Mouse (Mus musculus) neural tube, embryonic 15.5 days (tissue): ENCODE results near the gene Tnfsf12. TPM values are rescaled to one million over a fixed set of nuclear protein-coding genes. Genes with fewer than 3 reads are reported as not detected.
A peak's percentile ranks its signal among the peaks of the same experiment; 100 is the strongest.

Experiments used
- ATAC-seq: fragments of 200-750 bp; cut with Nextera tagmentation; 2 replicates; pipeline ENCODE4 v1.8.0; 2017; ENCODE audit warnings: mild to moderate bottlenecking, moderate TSS enrichment, moderate library complexity; ENCODE audit not compliant: low FRiP score
- H3K27ac ChIP-seq: fragments of 300-500 bp; sonication (generic); replicated peaks from 2 replicates; pipeline ENCODE4 v1.5.1; 2015; ENCODE audit warnings: mild to moderate bottlenecking, inconsistent platforms
- H3K27me3 ChIP-seq: fragments of 300-500 bp; sonication (generic); replicated peaks from 2 replicates; pipeline ENCODE4 v1.6.1; 2015; ENCODE audit warnings: inconsistent platforms
- H3K36me3 ChIP-seq: fragments of 300-500 bp; sonication (generic); 2 replicates; pipeline ENCODE4 v1.6.1; 2015; ENCODE audit warnings: inconsistent platforms
- H3K4me1 ChIP-seq: fragments of 300-500 bp; sonication (generic); 2 replicates; pipeline ENCODE4 v1.6.1; 2015; ENCODE audit warnings: inconsistent platforms
- H3K4me2 ChIP-seq: fragments of 300-500 bp; sonication (generic); 2 replicates; pipeline ENCODE4 v1.6.1; 2015; ENCODE audit warnings: inconsistent platforms, mild to moderate bottlenecking, moderate library complexity
- H3K4me3 ChIP-seq: fragments of 300-500 bp; sonication (generic); replicated peaks from 2 replicates; pipeline ENCODE4 v1.5.1; 2015; ENCODE audit warnings: mild to moderate bottlenecking, inconsistent platforms
- H3K9ac ChIP-seq: fragments of 300-500 bp; sonication (generic); replicated peaks from 2 replicates; pipeline ENCODE4 v1.6.1; 2015; ENCODE audit warnings: mild to moderate bottlenecking, inconsistent platforms
- H3K9me3 ChIP-seq: fragments of 300-500 bp; sonication (generic); replicated peaks from 2 replicates; pipeline ENCODE4 v1.6.1; 2016; ENCODE audit warnings: inconsistent platforms
- WGBS: fragments of 180-500 bp; shearing (Covaris S2); methylation state at CpG from one replicate; pipeline ENCODE4 v1.1.7; 2015; ENCODE audit warnings: mixed read lengths; 5-methylcytosine and 5-hydroxymethylcytosine counted together
- microRNA counts: library from miRNA; unstranded; fragments of <30 nt; microRNA quantifications from one replicate; lab custom pipeline; 2016
- microRNA-seq: library from miRNA; unstranded; fragments of <30 nt; microRNA quantifications from one replicate; pipeline ENCODE4, GENCODE M21; 2017
- polyA plus RNA-seq: library from polyadenylated mRNA; unstranded; fragments of >200 nt; fragmentation: Nextera tagmentation; extraction: Ambion mirVana; gene quantifications from 2 replicates; pipeline ENCODE4 v1.2.1, GENCODE M21; 2015

The Tnfsf12 gene
- polyA plus RNA-seq, 1 experiment from 2014 or later, result 4.1 TPM

DNA sequence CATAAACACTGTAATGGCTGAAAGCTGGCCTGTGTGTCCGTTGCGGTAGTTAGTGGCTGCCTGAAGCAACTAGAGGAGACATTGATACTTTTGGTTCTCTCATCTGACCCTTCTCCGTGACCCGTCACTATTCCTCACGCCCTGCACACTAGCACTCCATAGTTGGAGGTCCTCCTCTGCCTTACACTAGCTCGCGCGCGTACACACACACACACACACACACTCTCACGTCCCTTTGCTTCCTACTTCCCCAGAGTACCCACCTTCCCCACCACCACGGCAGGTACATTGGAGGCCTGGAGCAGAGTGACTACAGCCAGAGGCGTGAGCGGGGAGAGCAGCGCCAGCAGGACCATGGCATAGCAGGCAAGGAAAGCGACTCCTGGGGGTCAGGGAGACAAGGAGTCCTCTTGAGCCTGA is 38.2 kb downstream of the Tnfsf12 start:
- H3K36me3 ChIP-seq, result peaks cover 52% of the 10 kb centered on the region
- H3K9ac ChIP-seq, result no peak overlapping the region
- no peak overlapping the region for H3K27ac ChIP-seq
- ATAC-seq, result no peak
- no peaks in the 10 kb centered on the region for H3K9me3 ChIP-seq
- H3K4me1 ChIP-seq, result peaks cover 35% of the 10 kb centered on the region
- H3K27me3 ChIP-seq, result no peaks in the 10 kb centered on the region
- 87% methylated on average over 15 of the region's 15 CpGs for WGBS
- no peak overlapping the region for H3K4me2 ChIP-seq
- no peak overlapping the region for H3K4me3 ChIP-seq

DNA sequence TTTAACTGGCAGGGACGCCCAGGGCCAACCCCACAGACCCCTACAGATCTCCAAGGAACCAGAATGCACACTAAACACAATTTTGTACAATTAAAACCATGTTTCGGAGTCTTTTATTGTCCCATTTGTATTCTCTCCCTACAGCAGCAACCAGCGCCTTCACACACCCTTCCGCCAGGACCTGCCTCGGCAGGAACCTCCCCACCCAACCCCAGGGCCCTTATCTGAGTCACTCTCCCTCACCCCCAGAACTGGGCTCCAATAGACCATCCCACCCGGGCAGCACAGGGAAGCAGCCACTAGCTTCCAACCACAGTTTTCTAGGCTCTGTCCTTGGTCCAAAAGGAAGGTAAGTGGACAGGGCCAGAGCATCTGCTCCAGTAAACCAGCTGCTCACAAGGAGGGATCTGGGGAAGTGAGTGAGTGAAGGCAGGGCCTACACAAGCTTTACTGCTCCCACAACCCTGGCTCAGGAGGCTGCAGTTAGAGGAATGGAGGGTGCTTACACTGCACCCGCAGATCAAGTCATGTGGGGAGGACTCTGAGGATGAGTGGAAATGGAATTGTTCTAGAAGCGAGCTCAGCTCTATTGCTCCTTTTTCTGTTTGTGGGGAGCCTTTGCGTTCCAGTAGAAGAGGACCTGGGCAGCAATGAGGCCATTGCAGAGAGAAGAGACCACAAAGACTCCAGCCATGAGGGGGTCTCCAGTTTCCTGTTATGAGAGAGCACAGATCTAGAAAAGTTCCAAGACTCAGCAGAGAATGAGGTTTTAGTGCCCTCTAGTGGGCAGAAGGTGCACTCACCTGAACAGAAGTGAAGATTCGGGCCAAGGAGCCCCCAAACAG is 38.8 kb downstream of the Tnfsf12 start:
- Histone ChIP-seq H3K27ac (no peak overlapping the region), H3K9me3 (no peaks in the 10 kb centered on the region), H3K4me1 (peaks cover 34% of the 10 kb centered on the region), H3K27me3 (no peaks in the 10 kb centered on the region), H3K4me3 (no peak overlapping the region), H3K9ac (no peak overlapping the region), H3K36me3 (peaks cover 59% of the 10 kb centered on the region), H3K4me2 (no peak overlapping the region)
- 81% methylated on average over 10 of the region's 10 CpGs for WGBS
- ATAC-seq, result no peak

DNA sequence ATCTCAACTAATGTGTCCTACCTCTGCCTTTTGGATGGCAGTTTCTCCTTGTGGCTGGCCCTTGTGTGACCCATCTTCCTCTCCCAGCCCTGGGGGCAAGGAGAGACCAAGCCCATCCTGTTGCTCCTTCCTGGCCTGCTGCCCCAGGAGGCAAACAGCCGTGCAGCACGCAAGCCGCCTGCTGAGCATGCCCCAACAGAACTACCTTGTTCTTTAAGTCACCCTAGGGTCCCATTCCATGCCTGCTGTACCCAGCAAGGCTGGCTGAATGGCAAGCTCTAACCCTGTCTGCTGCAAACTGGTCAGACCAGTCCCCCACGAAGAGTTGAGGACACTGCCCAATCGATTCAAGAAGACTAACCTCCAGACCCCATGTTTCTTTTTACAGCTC is 39.6 kb downstream of the Tnfsf12 start:
- WGBS, result 71% methylated on average over 5 of the region's 5 CpGs
- ATAC-seq, result no peak
- Histone ChIP-seq H3K27me3 (no peaks in the 10 kb centered on the region), H3K36me3 (peaks cover 67% of the 10 kb centered on the region), H3K9me3 (no peaks in the 10 kb centered on the region), H3K9ac (no peak overlapping the region), H3K4me3 (no peak overlapping the region), H3K4me1 (peaks cover 26% of the 10 kb centered on the region), H3K4me2 (0 out of 2 replicates have a peak overlapping the region, but pooled peaks have one; percentile 15), H3K27ac (no peak overlapping the region)

DNA sequence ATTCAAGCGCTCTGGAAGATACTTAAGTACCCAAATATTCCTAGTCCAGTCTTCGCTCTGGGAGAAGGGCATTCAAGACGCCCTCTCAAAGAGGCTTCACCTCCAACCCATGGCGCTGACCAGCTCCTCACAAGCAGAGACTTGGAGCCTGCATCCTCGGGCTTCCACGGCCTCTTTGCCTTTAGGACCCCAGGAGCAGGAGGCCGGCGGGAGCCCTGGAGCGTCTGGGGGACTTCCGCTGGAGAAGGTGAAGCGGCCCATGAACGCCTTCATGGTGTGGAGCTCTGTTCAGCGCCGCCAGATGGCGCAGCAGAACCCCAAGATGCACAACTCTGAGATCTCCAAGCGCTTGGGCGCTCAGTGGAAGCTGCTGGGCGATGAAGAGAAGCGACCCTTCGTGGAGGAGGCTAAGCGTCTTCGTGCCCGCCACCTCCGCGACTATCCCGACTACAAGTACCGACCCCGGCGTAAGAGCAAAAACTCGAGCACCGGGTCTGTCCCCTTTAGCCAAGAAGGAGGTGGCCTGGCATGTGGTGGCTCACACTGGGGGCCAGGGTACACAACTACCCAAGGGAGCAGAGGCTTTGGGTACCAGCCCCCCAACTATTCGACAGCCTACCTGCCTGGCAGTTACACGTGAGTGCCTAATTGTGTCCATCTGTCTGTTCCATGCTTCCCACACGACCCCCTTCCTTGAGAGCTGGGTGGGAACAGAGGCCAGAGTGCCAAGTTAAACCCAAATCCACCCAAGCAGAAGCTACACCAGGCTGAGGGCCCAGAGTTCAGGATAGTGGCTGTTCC is 40.2 kb downstream of the Tnfsf12 start, which contains the start of gene Sox15:
TSS of gene Sox15 (plus strand) at position 51 of the 801 bp plus-strand sequence.
- Histone ChIP-seq H3K9ac (no peak within 1 kb of the TSS; the same call in 1 of the 2 replicates), H3K4me2 (peak within 1 kb of the TSS; percentile 15; the same call in 1 of the 2 replicates), H3K27me3 (no peaks in the 10 kb centered on the region), H3K4me1 (peaks cover 21% of the 10 kb centered on the region), H3K36me3 (peaks cover 73% of the 10 kb centered on the region), H3K9me3 (no peaks in the 10 kb centered on the region), H3K4me3 (0 out of 2 replicates have a peak within 1 kb of the TSS, but pooled peaks have one; percentile 2), H3K27ac (peak within 1 kb of the TSS; percentile 48; the same call in 1 of the 2 replicates)
- 22% methylated on average over 34 of the region's 34 CpGs for WGBS
- peak; percentile 63 for ATAC-seq

DNA sequence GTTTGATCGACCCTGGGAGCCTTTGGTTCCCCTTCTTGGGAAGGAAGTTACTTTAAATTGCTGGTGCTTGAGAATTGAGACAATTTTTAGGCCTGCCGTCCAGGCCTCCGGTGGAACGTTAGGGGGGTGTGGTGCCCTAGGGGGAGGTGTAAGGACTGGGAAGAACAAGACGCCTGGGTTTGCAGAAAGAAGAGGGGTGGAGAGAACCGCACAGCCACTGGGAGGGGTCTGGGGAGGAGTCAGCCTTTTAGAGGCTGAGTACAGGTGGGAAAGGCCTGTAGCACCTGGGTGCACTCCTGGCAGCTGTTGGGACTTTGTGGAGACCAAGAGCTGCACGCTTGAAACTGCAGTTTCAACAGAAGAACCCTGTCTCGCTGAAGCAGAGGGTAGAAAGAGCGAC is 40.9 kb downstream of the Tnfsf12 start:
- 0 out of 2 replicates have a peak overlapping the region, but pooled peaks have one; percentile 4 for H3K27ac ChIP-seq
- H3K9ac ChIP-seq, result no peak overlapping the region
- H3K4me1 ChIP-seq, result peaks cover 18% of the 10 kb centered on the region
- no peaks in the 10 kb centered on the region for H3K27me3 ChIP-seq
- no peak overlapping the region for H3K4me2 ChIP-seq
- 51% methylated on average over 9 of the region's 9 CpGs for WGBS
- no peak for ATAC-seq
- no peaks in the 10 kb centered on the region for H3K9me3 ChIP-seq
- H3K4me3 ChIP-seq, result no peak overlapping the region
- peaks cover 80% of the 10 kb centered on the region for H3K36me3 ChIP-seq

DNA sequence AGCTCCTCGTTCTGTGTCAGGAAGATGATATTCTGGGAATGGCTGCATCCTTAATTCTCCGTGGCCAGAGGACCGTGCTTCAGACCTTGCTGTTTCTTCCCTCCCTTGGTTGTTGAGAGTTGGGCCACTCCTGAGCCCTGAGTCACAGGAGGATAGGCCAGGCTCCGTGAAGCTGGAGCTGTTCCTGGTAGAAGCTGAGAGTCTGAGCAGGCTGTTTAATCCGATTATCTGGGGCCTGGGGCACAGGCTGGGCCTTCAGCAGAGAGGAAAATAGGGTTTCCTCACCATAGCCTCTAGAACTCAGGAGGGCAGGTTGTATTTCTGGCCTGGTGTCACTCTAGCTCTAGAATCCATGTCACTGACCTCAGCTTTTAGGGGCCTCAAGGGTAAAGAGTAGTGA is 42.2 kb downstream of the Tnfsf12 start:
- Histone ChIP-seq H3K9ac (no peak overlapping the region), H3K4me1 (peaks cover 18% of the 10 kb centered on the region), H3K9me3 (no peaks in the 10 kb centered on the region), H3K27me3 (no peaks in the 10 kb centered on the region), H3K27ac (no peak overlapping the region), H3K36me3 (peaks cover 81% of the 10 kb centered on the region), H3K4me2 (no peak overlapping the region), H3K4me3 (no peak overlapping the region)
- 70% methylated on average over 5 of the region's 5 CpGs for WGBS
- no peak for ATAC-seq

DNA sequence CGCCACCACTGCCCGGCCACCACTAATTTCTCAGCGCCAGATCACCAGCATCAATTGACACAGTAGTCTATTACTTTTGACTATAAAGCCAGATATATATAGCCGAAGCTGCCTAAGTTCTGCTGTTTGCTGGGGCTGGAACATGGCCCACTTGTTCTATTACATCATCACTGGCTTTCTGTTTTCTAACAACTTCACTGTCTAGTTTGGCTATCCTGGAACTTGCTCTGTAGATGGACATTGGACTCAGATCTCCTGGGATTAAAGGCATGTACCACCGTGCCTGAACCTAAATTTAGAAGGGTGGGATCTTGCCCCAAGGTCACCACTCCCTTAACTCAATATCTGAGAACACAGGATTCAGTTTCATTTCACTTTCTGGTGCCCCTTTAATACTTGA is 49.8 kb downstream of the Tnfsf12 start:
- H3K27ac ChIP-seq, result no peak overlapping the region
- no peaks in the 10 kb centered on the region for H3K27me3 ChIP-seq
- no peak overlapping the region for H3K9ac ChIP-seq
- no peaks in the 10 kb centered on the region for H3K9me3 ChIP-seq
- no peaks in the 10 kb centered on the region for H3K4me1 ChIP-seq
- H3K4me3 ChIP-seq, result no peak overlapping the region
- H3K36me3 ChIP-seq, result peaks cover 95% of the 10 kb centered on the region
- WGBS, result 94% methylated on average over 5 of the region's 5 CpGs
- no peak for ATAC-seq
- H3K4me2 ChIP-seq, result no peak overlapping the region

MicroRNA genes within 50 kb of the gene (microRNA counts, 519-probe panel; counts per million panel counts)
- not detected for microRNA mmu-miR-1934 (lab: Ali Mortazavi, UCI)

Small RNAs within 50 kb of the gene (microRNA-seq; reads per million reads assigned to microRNA genes)
- gene Mir1934, result 1.6 reads per million

Other genes starting within 250 kb of the Tnfsf12 start
- gene Dnah2, start 146.7 kb downstream of the Tnfsf12 start, polyA plus RNA-seq, result 3.1 and 3.5 TPM in 2 replicates
- 113 and 126 TPM in 2 replicates for gene Efnb3, start 135.6 kb downstream of the Tnfsf12 start, polyA plus RNA-seq
- 18.1 and 18.8 TPM in 2 replicates for gene Wrap53, start 115.6 kb downstream of the Tnfsf12 start, polyA plus RNA-seq
- gene Trp53, start 115.5 kb downstream of the Tnfsf12 start, polyA plus RNA-seq, result 51.8 and 85.1 TPM in 2 replicates
- 76.7 and 77.0 TPM in 2 replicates for gene Atp1b2, start 89.9 kb downstream of the Tnfsf12 start, polyA plus RNA-seq
- gene Shbg, start 77.9 kb downstream of the Tnfsf12 start, polyA plus RNA-seq, result not detected in 2 replicates
- 22.0 and 24.7 TPM in 2 replicates for gene Sat2, start 73.8 kb downstream of the Tnfsf12 start, polyA plus RNA-seq
- 32.5 and 38.7 TPM in 2 replicates for gene Fxr2, start 62.9 kb downstream of the Tnfsf12 start, polyA plus RNA-seq
- gene Sox15, start 40.5 kb downstream of the Tnfsf12 start, polyA plus RNA-seq, result not detected in 2 replicates
- 95.1 and 101 TPM in 2 replicates for gene Mpdu1, start 33.2 kb downstream of the Tnfsf12 start, polyA plus RNA-seq
- 9.0 and 13.0 TPM in 2 replicates for gene Cd68, start 29.7 kb downstream of the Tnfsf12 start, polyA plus RNA-seq
- 437 and 477 TPM in 2 replicates for gene Eif4a1, start 23.4 kb downstream of the Tnfsf12 start, polyA plus RNA-seq
- 90.8 and 109 TPM in 2 replicates for gene Senp3, start 13.8 kb downstream of the Tnfsf12 start, polyA plus RNA-seq
- gene Tnfsf13, start 10.1 kb downstream of the Tnfsf12 start, polyA plus RNA-seq, result 0.19 and 0.43 TPM in 2 replicates
- 1.8 and 2.3 TPM in 2 replicates for gene Tnfsfm13, start 249 bp upstream of the Tnfsf12 start, polyA plus RNA-seq
- gene Polr2a, start 62.8 kb upstream of the Tnfsf12 start, polyA plus RNA-seq, result 13.2 and 18.7 TPM in 2 replicates
- gene Slc35g3, start 66.1 kb upstream of the Tnfsf12 start, polyA plus RNA-seq, result 0.19 TPM in 1 of 2 replicates, not detected in the other
- gene Zbtb4, start 70.1 kb upstream of the Tnfsf12 start, polyA plus RNA-seq, result 4.7 and 5.3 TPM in 2 replicates
- 2.1 and 3.0 TPM in 2 replicates for gene Chrnb1, start 100.1 kb upstream of the Tnfsf12 start, polyA plus RNA-seq
- 8.5 and 8.7 TPM in 2 replicates for gene Fgf11, start 106.0 kb upstream of the Tnfsf12 start, polyA plus RNA-seq
- gene Tmem102, start 109.8 kb upstream of the Tnfsf12 start, polyA plus RNA-seq, result 1.1 and 4.2 TPM in 2 replicates
- not detected in 2 replicates for gene Gm39566, start 119.4 kb upstream of the Tnfsf12 start, polyA plus RNA-seq
- gene Spem2, start 122.6 kb upstream of the Tnfsf12 start, polyA plus RNA-seq, result not detected in 2 replicates
- gene Spem1, start 126.3 kb upstream of the Tnfsf12 start, polyA plus RNA-seq, result 0.29 and 0.34 TPM in 2 replicates
- gene Nlgn2, start 141.9 kb upstream of the Tnfsf12 start, polyA plus RNA-seq, result 19.4 and 21.4 TPM in 2 replicates
- 368 and 430 TPM in 2 replicates for gene Tmem256, start 142.7 kb upstream of the Tnfsf12 start, polyA plus RNA-seq
- gene Plscr3, start 150.5 kb upstream of the Tnfsf12 start, polyA plus RNA-seq, result 44.3 and 53.1 TPM in 2 replicates
- gene Tnk1, start 162.9 kb upstream of the Tnfsf12 start, polyA plus RNA-seq, result 0.19 and 1.9 TPM in 2 replicates
- not detected in 2 replicates for gene Tmem95, start 182.2 kb upstream of the Tnfsf12 start, polyA plus RNA-seq
- gene Kctd11, start 185.6 kb upstream of the Tnfsf12 start, polyA plus RNA-seq, result 2.1 and 3.2 TPM in 2 replicates
- 0.40 and 16.3 TPM in 2 replicates for gene Acap1, start 199.7 kb upstream of the Tnfsf12 start, polyA plus RNA-seq
- 6.3 and 6.5 TPM in 2 replicates for gene 2810408A11Rik, start 205.1 kb upstream of the Tnfsf12 start, polyA plus RNA-seq
- gene Neurl4, start 205.2 kb upstream of the Tnfsf12 start, polyA plus RNA-seq, result 15.7 and 17.0 TPM in 2 replicates
- gene Gps2, start 218.0 kb upstream of the Tnfsf12 start, polyA plus RNA-seq, result 63.1 and 64.7 TPM in 2 replicates
- gene Eif5a, start 226.1 kb upstream of the Tnfsf12 start, polyA plus RNA-seq, result 1,034 and 1,270 TPM in 2 replicates
- gene Ybx2, start 239.9 kb upstream of the Tnfsf12 start, polyA plus RNA-seq, result 5.0 and 6.3 TPM in 2 replicates